Mouse (Mus musculus) MEL (cell line): ENCODE measurements around the gene Lrrc74a. TPM values are rescaled to one million over a fixed set of nuclear protein-coding genes. Genes with fewer than 3 reads are reported as not detected.

Experiments
- DNase-seq: peaks from one replicate; pipeline ENCODE4 v3.0.0; 2011; ENCODE audit warnings: low read depth, low spot score
- H3K27ac ChIP-seq: 2 replicates; pipeline ENCODE4 v1.5.1; 2012; ENCODE audit warnings: low read depth, mild to moderate bottlenecking, control low read depth, low read length, moderate library complexity; ENCODE audit not compliant: control insufficient read depth
- H3K27me3 ChIP-seq, 2 experiments: fragments of 150-350 bp in 1 of 2; sonication (generic) in 1 of 2; 2 replicates each; pipeline ENCODE4 v1.6.1; 2012; ENCODE audit warnings: low read length in 2 of 2, mild to moderate bottlenecking in 2 of 2, improper control_type of control experiment in 1 of 2, moderate library complexity in 1 of 2; ENCODE audit not compliant: insufficient read depth in 2 of 2, control insufficient read depth in 1 of 2
- H3K36me3 ChIP-seq, 2 experiments: 2 replicates each; pipeline ENCODE4 v1.6.1; 2012 to 2014; ENCODE audit warnings: low read length in 2 of 2, improper control_type of control experiment in 1 of 2, inconsistent platforms in 1 of 2, mild to moderate bottlenecking in 1 of 2; ENCODE audit not compliant: insufficient read depth in 2 of 2, control insufficient read depth in 1 of 2
- H3K4me1 ChIP-seq, 2 experiments: fragments of 150-350 bp in 1 of 2; sonication (generic) in 1 of 2; 2 replicates each; pipeline ENCODE4 v1.6.1; 2012; ENCODE audit warnings: low read length in 2 of 2, improper control_type of control experiment in 1 of 2, mild to moderate bottlenecking in 1 of 2; ENCODE audit not compliant: insufficient read depth in 2 of 2, control insufficient read depth in 1 of 2
- H3K4me3 ChIP-seq, 2 experiments: fragments of 150-350 bp in 1 of 2; sonication (generic) in 1 of 2; 2 replicates each; pipeline ENCODE4 v1.5.1; 2012; ENCODE audit warnings: low read depth in 2 of 2, low read length in 2 of 2, mild to moderate bottlenecking in 2 of 2, moderate library complexity in 2 of 2, control low read depth in 1 of 2, improper control_type of control experiment in 1 of 2; ENCODE audit not compliant: control insufficient read depth in 1 of 2, insufficient read depth in 1 of 2
- H3K79me2 ChIP-seq: 2 replicates; pipeline ENCODE4 v1.6.1; 2012; ENCODE audit warnings: mild to moderate bottlenecking, low read length, moderate library complexity; ENCODE audit not compliant: control insufficient read depth, poor library complexity, insufficient read depth
- H3K9ac ChIP-seq: 2 replicates; pipeline ENCODE4 v1.6.1; 2012; ENCODE audit warnings: low read depth, mild to moderate bottlenecking, control low read depth, low read length, moderate library complexity; ENCODE audit not compliant: control insufficient read depth, poor library complexity, severe bottlenecking
- H3K9me3 ChIP-seq: fragments of 150-350 bp; sonication (generic); replicated peaks from 2 replicates; pipeline ENCODE4 v1.6.1; 2012; ENCODE audit warnings: mild to moderate bottlenecking, low read length, improper control_type of control experiment, moderate library complexity; ENCODE audit not compliant: insufficient read depth
- BHLHE40 ChIP-seq: IDR thresholded peaks from 2 replicates; pipeline ENCODE4 v1.6.1; 2012; ENCODE audit warnings: low read depth, mild to moderate bottlenecking, inconsistent platforms, low read length, improper control_type of control experiment, borderline replicate concordance
- CHD1 ChIP-seq: IDR thresholded peaks from 2 replicates; pipeline ENCODE4 v1.6.1; 2012; ENCODE audit warnings: low read depth, mild to moderate bottlenecking, inconsistent platforms, low read length, improper control_type of control experiment
- CHD2 ChIP-seq: IDR thresholded peaks from 2 replicates; pipeline ENCODE4 v1.6.1; 2011; ENCODE audit warnings: low read length, improper control_type of control experiment
- GATA1 ChIP-seq: IDR thresholded peaks from 2 replicates; pipeline ENCODE4 v1.6.1; 2011; ENCODE audit warnings: low read depth, low read length, improper control_type of control experiment
- MAFK ChIP-seq: IDR thresholded peaks from 2 replicates; pipeline ENCODE4 v1.6.1; 2011; ENCODE audit warnings: low read depth, mild to moderate bottlenecking, low read length, improper control_type of control experiment, borderline replicate concordance
- MAX ChIP-seq: IDR thresholded peaks from 2 replicates; pipeline ENCODE4 v1.6.1; 2011; ENCODE audit warnings: low read length, improper control_type of control experiment
- MAZ ChIP-seq: IDR thresholded peaks from 2 replicates; pipeline ENCODE4 v1.6.1; 2012; ENCODE audit warnings: low read depth, mild to moderate bottlenecking, inconsistent platforms, low read length, improper control_type of control experiment
- MXI1 ChIP-seq: IDR thresholded peaks from 2 replicates; pipeline ENCODE4 v1.6.1; 2011; ENCODE audit warnings: mild to moderate bottlenecking, low read depth, low read length, improper control_type of control experiment
- NELFE ChIP-seq: IDR thresholded peaks from 2 replicates; pipeline ENCODE4 v1.6.1; 2011; ENCODE audit warnings: low read depth, low read length, improper control_type of control experiment
- POLR2AphosphoS2 ChIP-seq: IDR thresholded peaks from 2 replicates; pipeline ENCODE4 v1.6.1; 2011; ENCODE audit warnings: low read length, improper control_type of control experiment
- POLR2AphosphoS5 ChIP-seq: IDR thresholded peaks from 2 replicates; pipeline ENCODE4 v1.6.1; 2012; ENCODE audit warnings: low read depth, borderline replicate concordance, mild to moderate bottlenecking, inconsistent platforms, low read length, moderate library complexity, mixed read lengths
- RAD21 ChIP-seq: IDR thresholded peaks from 2 replicates; pipeline ENCODE4 v1.6.1; 2011; ENCODE audit warnings: mild to moderate bottlenecking, low read depth, low read length, improper control_type of control experiment
- RCOR1 ChIP-seq: IDR thresholded peaks from 2 replicates; pipeline ENCODE4 v1.6.1; 2012; ENCODE audit warnings: low read depth, mild to moderate bottlenecking, inconsistent platforms, low read length, improper control_type of control experiment
- SIN3A ChIP-seq: IDR thresholded peaks from 2 replicates; pipeline ENCODE4 v1.6.1; 2012; ENCODE audit warnings: low read length, improper control_type of control experiment, inconsistent platforms
- SMC3 ChIP-seq: IDR thresholded peaks from 2 replicates; pipeline ENCODE4 v1.6.1; 2011; ENCODE audit warnings: low read depth, low read length, improper control_type of control experiment
- TBP ChIP-seq: IDR thresholded peaks from 2 replicates; pipeline ENCODE4 v1.8.0; 2011; ENCODE audit warnings: low read depth, low read length, improper control_type of control experiment
- USF1 ChIP-seq: IDR thresholded peaks from 2 replicates; pipeline ENCODE4 v1.6.1; 2014; ENCODE audit warnings: low read depth, mild to moderate bottlenecking, inconsistent platforms, low read length, improper control_type of control experiment, moderate library complexity
- USF2 ChIP-seq, 2 experiments: IDR thresholded peaks; 2 replicates each; pipeline ENCODE4 v1.6.1; 2011 to 2012; ENCODE audit warnings: improper control_type of control experiment in 2 of 2, low read length in 2 of 2, borderline replicate concordance in 1 of 2, inconsistent platforms in 1 of 2, low read depth in 1 of 2, mild to moderate bottlenecking in 1 of 2; ENCODE audit not compliant: insufficient read depth in 1 of 2
- ZC3H11A ChIP-seq: IDR thresholded peaks from 2 replicates; pipeline ENCODE4 v1.6.1; 2012; ENCODE audit warnings: low read depth, mild to moderate bottlenecking, inconsistent platforms, low read length, improper control_type of control experiment
- ZKSCAN1 ChIP-seq: IDR thresholded peaks from 2 replicates; pipeline ENCODE4 v1.6.1; 2012; ENCODE audit warnings: low read depth, mild to moderate bottlenecking, inconsistent platforms, low read length, improper control_type of control experiment, moderate library complexity
- ZMIZ1 ChIP-seq: IDR thresholded peaks from 2 replicates; pipeline ENCODE4 v1.6.1; 2012; ENCODE audit warnings: low read depth, mild to moderate bottlenecking, inconsistent platforms, low read length, improper control_type of control experiment, moderate library complexity
- polyA plus RNA-seq, 2 experiments: library from polyadenylated mRNA; stranded (reverse) in 1 of 2; unstranded in 1 of 2; fragments of >175 nt in 1 of 2; fragments of >200 nt in 1 of 2; gene quantifications; 2 replicates each; pipeline versions ENCODE4 v1.2.1 to v1.2.4; 2012; ENCODE audit warnings: low replicate concordance in 2 of 2, low read depth in 1 of 2; ENCODE audit not compliant: insufficient read length in 2 of 2, insufficient read depth in 1 of 2, missing spikeins in 1 of 2
- total RNA-seq: library from RNA; depleted of rRNA; stranded (reverse); fragments of 300-350 nt; gene quantifications from 2 replicates; pipeline ENCODE4 v1.2.3, GENCODE M21; 2012

Gene Lrrc74a
- total and polyA plus RNA-seq, 3 experiments = not detected

DNA sequence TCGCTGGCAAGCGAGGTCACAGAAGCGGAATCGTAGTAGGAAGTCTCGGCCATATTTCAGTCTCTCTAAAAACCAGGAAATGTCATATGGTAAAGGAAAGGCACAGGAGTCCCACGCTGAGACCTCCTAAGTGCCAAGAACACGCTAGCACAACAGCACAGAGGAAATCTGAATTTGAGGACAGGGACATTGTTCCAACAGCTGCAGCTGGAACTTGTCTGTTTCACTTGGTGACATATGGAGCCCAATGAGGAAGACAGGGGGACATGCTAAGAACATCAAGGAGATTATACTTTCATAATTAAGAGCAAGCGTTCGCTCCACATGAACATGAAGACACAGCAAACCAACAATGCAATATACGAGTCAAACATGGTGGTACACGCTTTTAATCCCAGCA, 17.2 kb upstream of the Lrrc74a start:
- no peaks in the 10 kb centered on the region for H3K36me3 ChIP-seq

DNA sequence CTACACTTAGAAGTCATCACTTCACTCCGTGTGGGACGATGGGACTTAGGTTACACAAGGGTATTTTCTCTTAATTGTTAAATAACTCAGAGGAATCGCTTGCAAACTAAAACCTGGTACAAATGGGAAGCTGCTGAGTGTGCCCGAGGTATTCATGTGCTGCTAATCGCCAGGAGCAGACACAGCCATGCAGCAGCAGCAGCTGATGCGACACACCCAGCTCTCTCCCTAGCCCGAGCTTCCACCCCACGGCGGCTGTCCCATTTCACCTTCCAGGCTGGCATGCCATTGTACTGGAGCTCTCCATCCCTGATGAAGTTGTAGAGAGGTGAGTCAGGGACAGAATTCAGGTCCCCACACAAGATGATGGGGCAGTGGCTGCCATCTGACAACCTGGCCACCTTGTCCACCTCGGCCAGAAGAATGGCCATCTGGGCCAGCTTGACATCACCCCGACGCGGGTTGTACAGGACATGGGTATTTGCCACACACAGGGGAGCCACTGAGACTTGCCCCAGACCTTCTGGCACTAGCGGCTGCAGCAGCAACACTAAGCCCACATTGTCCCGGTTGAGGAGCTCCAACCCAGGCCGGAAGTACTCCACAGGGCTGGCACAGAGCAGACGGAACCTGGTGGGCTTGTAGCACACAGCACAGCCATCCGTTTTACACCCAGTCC, 14.1 kb upstream of the Lrrc74a start:
- H3K4me3 ChIP-seq = no peak overlapping the region
- H3K9me3 ChIP-seq = no peaks in the 10 kb centered on the region
- H3K79me2 ChIP-seq = no peaks in the 10 kb centered on the region
- no peak for TF ChIP-seq USF1
- TF ChIP-seq BHLHE40 = no peak
- DNase-seq = no peak
- H3K36me3 ChIP-seq = no peaks in the 10 kb centered on the region
- H3K27me3 ChIP-seq = no peaks in the 10 kb centered on the region
- no peaks in the 10 kb centered on the region for H3K4me1 ChIP-seq
- no peak overlapping the region for H3K9ac ChIP-seq
- no peak overlapping the region for H3K27ac ChIP-seq

More for the DNA sequence above, 17.2 kb upstream of the Lrrc74a start:
- Histone ChIP-seq H3K27me3 (no peaks in the 10 kb centered on the region), H3K4me1 (no peaks in the 10 kb centered on the region), H3K27ac (no peak overlapping the region), H3K9me3 (no peaks in the 10 kb centered on the region), H3K79me2 (no peaks in the 10 kb centered on the region), H3K4me3 (no peak overlapping the region), H3K9ac (no peak overlapping the region)
- DNase-seq = no peak
- TF ChIP-seq ZC3H11A (no peak), RAD21 (no peak), RCOR1 (no peak), ZKSCAN1 (no peak), SIN3A (no peak), CHD2 (no peak), USF2 (IDR thresholded peaks at IDR 0.05; ENCODE audit: borderline replicate concordance in 1 of 2, insufficient read depth in 1 of 2, low read depth in 1 of 2, low read length in 2 of 2) (no peak), NELFE (no peak), TBP (no peak), GATA1 (no peak), SMC3 (no peak), MAZ (no peak), MAFK (no peak), CHD1 (no peak), POLR2AphosphoS5 (no peak), MAX (no peak), MXI1 (no peak), POLR2AphosphoS2 (no peak), ZMIZ1 (no peak)
